Comparison of ENCODE assay signal across 14 mouse cellular contexts in genomic region chr7:113986406-113987134, GRCm38 (mm10).
A peak's percentile ranks its signal among the peaks of the same experiment; 100 is the strongest.
DNase-seq lines count a peak whose midpoint lies in the region; ATAC-seq and TF ChIP-seq lines count a peak whose summit lies in the region.
"Had no signal": no experiment of that assay in that cellular context is flagged by ENCODE, and none has a peak within 500 bp of the region (broad histone marks: within the 10 kb centered on the region; RNA-seq: fewer than 3 reads in every experiment).

No protein-coding gene starts in this region.

- no peak overlapping the region for H3K9ac ChIP-seq in lung, postnatal 0 days (replicated peaks; ENCODE audit: low read depth)
- H3K9ac ChIP-seq: limb, embryonic 13.5 days; midbrain, embryonic 15.5 days; neural tube, embryonic 15.5 days had no signal

- H3K36me3 ChIP-seq in lung, postnatal 0 days (ENCODE audit: insufficient read depth, low read length): no peaks in the 10 kb centered on the region
- H3K36me3 ChIP-seq: embryonic facial prominence, embryonic 10.5 days; limb, embryonic 13.5 days; midbrain, embryonic 15.5 days; neural tube, embryonic 15.5 days had no signal

- TF ChIP-seq CTCF in lung, postnatal 0 days (IDR thresholded peaks at IDR 0.05): no peak
- no peak for TF ChIP-seq CTCF in brain, embryonic 14.5 days (IDR thresholded peaks at IDR 0.05; ENCODE audit: borderline replicate concordance, extremely low read depth, insufficient read depth, insufficient read length)

- 72% methylated on average over 10 of the region's 10 CpGs for WGBS in lung, postnatal 0 days

- no peaks in the 10 kb centered on the region for H3K4me1 ChIP-seq in lung, postnatal 0 days (ENCODE audit: insufficient read depth, low read depth, low read length)
- H3K4me1 ChIP-seq: limb, embryonic 13.5 days; midbrain, embryonic 15.5 days; neural tube, embryonic 15.5 days had no signal

- DNase-seq in heart, adult 11 months: peak; percentile 86
- no peak for DNase-seq in heart, postnatal 36 days
- DNase-seq in lung, postnatal 10 days: peak; percentile 43
- no peak for DNase-seq in lung, postnatal 0 days (ENCODE audit: low spot score)
- peak; percentile 78 for DNase-seq in brain, embryonic 14.5 days (ENCODE audit: low read depth)
- DNase-seq in cerebellum, postnatal 25 days: peak; percentile 45 to 56
- DNase-seq in B cell, adult 2 months: no peak
- DNase-seq: kidney, postnatal 10 days; layer of hippocampus, postnatal 36 days; lung, postnatal 14 days had no signal

- H3K9me3 ChIP-seq in lung, postnatal 0 days (ENCODE audit: low read length): 0 out of 2 replicates have a peak, but pooled peaks cover 3% of the 10 kb centered on the region
- H3K9me3 ChIP-seq: embryonic facial prominence, embryonic 10.5 days; midbrain, embryonic 15.5 days; neural tube, embryonic 15.5 days had no signal

- no peak for TF ChIP-seq POLR2A in brain, embryonic 14.5 days (IDR thresholded peaks at IDR 0.05; ENCODE audit: borderline replicate concordance, extremely low read depth, insufficient read depth, insufficient read length, poor library complexity, severe bottlenecking)

- H3K27ac ChIP-seq in lung, postnatal 0 days (ENCODE audit: low read length): no peak overlapping the region
- H3K27ac ChIP-seq: embryonic facial prominence, embryonic 10.5 days; limb, embryonic 13.5 days; midbrain, embryonic 15.5 days; neural tube, embryonic 15.5 days had no signal

- H3K4me3 ChIP-seq in lung, postnatal 0 days (ENCODE audit: low read depth, low read length): no peak overlapping the region
- H3K4me3 ChIP-seq: embryonic facial prominence, embryonic 10.5 days; limb, embryonic 13.5 days; midbrain, embryonic 15.5 days; neural tube, embryonic 15.5 days had no signal

- ATAC-seq in lung, postnatal 0 days: no peak
- ATAC-seq: midbrain, embryonic 15.5 days had no signal

- intact Hi-C loops in heart, postnatal 36 days (cut with DNase I): no loop called here

- no peaks in the 10 kb centered on the region for H3K27me3 ChIP-seq in lung, postnatal 0 days (replicated peaks; ENCODE audit: insufficient read depth, low read length)
- H3K27me3 ChIP-seq: limb, embryonic 13.5 days; midbrain, embryonic 15.5 days; neural tube, embryonic 15.5 days had no signal

- no peak overlapping the region for H3K4me2 ChIP-seq in lung, postnatal 0 days (replicated peaks; ENCODE audit: low read depth, low read length)
- H3K4me2 ChIP-seq: limb, embryonic 13.5 days; midbrain, embryonic 15.5 days; neural tube, embryonic 15.5 days had no signal

- TF ChIP-seq EP300 in lung, postnatal 0 days (IDR thresholded peaks at IDR 0.05): no peak

Comparison
In these comparisons a context has a peak if more than half of its experiments do, and no peak if none do; other contexts are left out.
1. DNase-seq: peak in heart, adult 11 months (single experiment), lung, postnatal 10 days (single experiment), brain, embryonic 14.5 days (single experiment) and cerebellum, postnatal 25 days (2 of 2); none in heart, postnatal 36 days (0 of 2), lung, postnatal 0 days (single experiment) and B cell, adult 2 months (0 of 2).